Mouse (Mus musculus): ENCODE measurements around the gene Mms22l. TPM values are rescaled to one million over a fixed set of nuclear protein-coding genes. Genes with fewer than 3 reads are reported as not detected.

The Mms22l gene
- polyA plus RNA-seq, 1 experiment from 2014 or later, result 17.3 TPM

DNA sequence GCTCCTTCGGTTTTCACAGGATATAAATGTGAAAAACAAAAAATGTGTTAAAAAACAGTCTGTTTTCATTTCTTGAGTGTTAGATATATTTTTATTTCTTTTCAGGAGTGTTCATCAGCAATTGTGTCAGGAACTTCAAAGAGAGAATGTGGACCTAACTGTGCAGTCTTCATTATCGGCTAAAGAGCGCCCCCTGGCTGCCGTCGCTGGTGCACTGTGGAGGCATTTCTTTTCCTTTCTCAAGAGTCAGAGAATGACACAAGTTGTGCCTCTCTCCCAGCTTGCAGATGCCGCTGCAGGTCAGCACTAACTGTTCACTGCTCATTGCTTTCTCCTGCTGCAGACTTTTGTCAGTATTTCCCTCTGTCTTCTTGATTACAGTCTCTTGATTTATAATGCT, 78.0 kb downstream of the Mms22l start:
- Histone ChIP-seq H3K4me1 (replicated peaks) (no peaks in the 10 kb centered on the region), H3K4me2 (no peak overlapping the region), H3K9me3 (replicated peaks) (no peaks in the 10 kb centered on the region), H3K36me3 (no peaks in the 10 kb centered on the region), H3K4me3 (no peak overlapping the region), H3K27ac (no peak overlapping the region), H3K27me3 (no peaks in the 10 kb centered on the region), H3K9ac (no peak overlapping the region)
- 18% methylated on average over 6 of the region's 6 CpGs for WGBS
- no peak for ATAC-seq (replicated peaks; ENCODE audit: insufficient number of reproducible peaks, insufficient read depth, low FRiP score, low read depth)

DNA sequence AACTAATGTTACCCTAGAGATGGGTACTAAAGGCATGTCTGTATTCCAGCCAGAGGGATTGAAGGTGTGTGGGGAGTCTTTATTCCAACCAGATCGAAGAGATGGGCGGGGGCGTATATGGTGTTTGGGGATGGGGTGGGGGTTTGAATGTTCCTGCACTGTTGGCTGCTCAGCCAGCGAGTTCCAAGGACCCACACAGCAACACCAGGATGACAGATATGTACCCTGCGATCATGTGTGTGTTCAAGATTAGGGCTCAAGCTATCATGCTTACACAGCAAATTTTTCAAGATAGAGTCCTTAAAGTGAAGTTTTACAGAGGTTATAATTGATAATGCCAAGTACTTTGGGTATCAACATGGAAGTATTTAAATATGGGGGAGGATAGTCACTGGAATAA, 81.3 kb downstream of the Mms22l start:
- ATAC-seq (replicated peaks; ENCODE audit: insufficient number of reproducible peaks, insufficient read depth, low FRiP score, low read depth), result no peak
- WGBS, result 96% methylated on average over 5 of the region's 5 CpGs
- Histone ChIP-seq H3K36me3 (no peaks in the 10 kb centered on the region), H3K27me3 (no peaks in the 10 kb centered on the region), H3K4me3 (no peak overlapping the region), H3K9ac (no peak overlapping the region), H3K4me2 (no peak overlapping the region), H3K4me1 (replicated peaks) (no peaks in the 10 kb centered on the region), H3K9me3 (replicated peaks) (no peaks in the 10 kb centered on the region), H3K27ac (no peak overlapping the region)

DNA sequence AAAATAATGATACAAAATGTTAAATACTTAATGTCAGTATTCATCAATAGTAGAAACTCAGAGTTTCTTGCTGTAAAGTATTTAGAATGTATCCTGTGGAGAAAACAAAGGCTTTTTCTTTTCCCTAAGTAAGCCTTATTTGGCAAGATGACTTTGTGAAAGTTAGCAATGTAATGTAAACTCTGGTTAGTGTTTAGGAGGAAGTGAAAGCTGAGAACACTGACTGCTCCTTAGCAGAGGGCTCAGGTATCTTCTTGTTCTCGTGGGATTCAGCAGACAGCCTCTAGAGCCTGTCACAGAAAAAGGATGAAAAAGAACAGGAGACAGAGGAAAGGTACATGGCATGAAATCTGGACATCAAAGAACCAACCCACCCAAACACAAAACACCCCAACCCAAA, 86.0 kb downstream of the Mms22l start:
- Histone ChIP-seq H3K4me1 (replicated peaks) (no peaks in the 10 kb centered on the region), H3K27me3 (no peaks in the 10 kb centered on the region), H3K9ac (no peak overlapping the region), H3K4me2 (no peak overlapping the region), H3K4me3 (no peak overlapping the region), H3K27ac (no peak overlapping the region), H3K36me3 (no peaks in the 10 kb centered on the region), H3K9me3 (replicated peaks) (no peaks in the 10 kb centered on the region)
- ATAC-seq (replicated peaks; ENCODE audit: insufficient number of reproducible peaks, insufficient read depth, low FRiP score, low read depth), result no peak
- 32% methylated on average over 1 of the region's 1 CpGs for WGBS

DNA sequence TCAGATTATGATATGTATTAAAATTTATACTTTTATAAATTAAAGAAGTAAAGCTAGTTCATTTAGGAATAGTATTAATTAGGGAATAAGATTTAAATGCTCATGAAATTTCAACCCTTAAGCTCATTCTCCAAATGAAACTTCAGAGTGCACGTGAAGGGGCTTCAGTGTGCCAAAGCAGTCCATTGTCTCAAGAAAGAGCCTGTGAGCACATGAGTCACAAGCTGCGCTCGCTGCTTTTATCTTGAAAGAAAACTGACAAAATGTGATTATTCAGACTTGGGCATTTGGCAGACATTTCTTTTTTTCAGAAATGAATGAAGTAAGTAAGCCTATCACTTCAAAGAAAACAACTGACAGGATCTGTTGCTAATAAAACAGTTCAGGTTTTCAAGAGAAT, 87.7 kb downstream of the Mms22l start:
- no peak for ATAC-seq (replicated peaks; ENCODE audit: insufficient number of reproducible peaks, insufficient read depth, low FRiP score, low read depth)
- Histone ChIP-seq H3K27ac (no peak overlapping the region), H3K9ac (no peak overlapping the region), H3K4me3 (no peak overlapping the region), H3K27me3 (no peaks in the 10 kb centered on the region), H3K4me2 (no peak overlapping the region), H3K36me3 (no peaks in the 10 kb centered on the region), H3K9me3 (replicated peaks) (no peaks in the 10 kb centered on the region), H3K4me1 (replicated peaks) (no peaks in the 10 kb centered on the region)
- 78% methylated on average over 3 of the region's 3 CpGs for WGBS

DNA sequence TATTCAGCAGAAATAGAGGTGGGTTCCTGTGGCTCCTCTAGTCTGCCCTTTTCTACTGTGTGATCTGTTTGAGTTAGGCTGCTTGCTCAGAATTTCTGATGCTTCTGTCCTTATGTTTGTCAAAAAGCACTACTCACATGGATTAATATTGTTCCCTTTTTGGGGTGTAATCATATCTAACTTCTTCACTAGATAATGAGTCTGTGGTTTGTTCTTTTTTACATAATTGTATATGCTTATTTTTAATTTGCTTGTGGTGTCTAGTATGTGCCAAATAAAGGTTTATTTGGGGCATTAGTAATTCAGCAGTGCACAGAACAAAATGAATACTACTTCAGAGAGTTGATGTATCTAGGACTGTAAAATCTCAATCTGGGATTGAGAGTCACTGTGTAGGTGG, 98.6 kb downstream of the Mms22l start:
- no peaks in the 10 kb centered on the region; the same call in 1 of the 2 replicates for H3K36me3 ChIP-seq
- no peak overlapping the region for H3K4me2 ChIP-seq
- no peak overlapping the region for H3K27ac ChIP-seq
- H3K4me1 ChIP-seq (replicated peaks), result no peaks in the 10 kb centered on the region
- H3K27me3 ChIP-seq, result no peaks in the 10 kb centered on the region
- ATAC-seq (replicated peaks; ENCODE audit: insufficient number of reproducible peaks, insufficient read depth, low FRiP score, low read depth), result no peak
- no peaks in the 10 kb centered on the region for H3K9me3 ChIP-seq (replicated peaks)
- no peak overlapping the region for H3K9ac ChIP-seq
- H3K4me3 ChIP-seq, result no peak overlapping the region

DNA sequence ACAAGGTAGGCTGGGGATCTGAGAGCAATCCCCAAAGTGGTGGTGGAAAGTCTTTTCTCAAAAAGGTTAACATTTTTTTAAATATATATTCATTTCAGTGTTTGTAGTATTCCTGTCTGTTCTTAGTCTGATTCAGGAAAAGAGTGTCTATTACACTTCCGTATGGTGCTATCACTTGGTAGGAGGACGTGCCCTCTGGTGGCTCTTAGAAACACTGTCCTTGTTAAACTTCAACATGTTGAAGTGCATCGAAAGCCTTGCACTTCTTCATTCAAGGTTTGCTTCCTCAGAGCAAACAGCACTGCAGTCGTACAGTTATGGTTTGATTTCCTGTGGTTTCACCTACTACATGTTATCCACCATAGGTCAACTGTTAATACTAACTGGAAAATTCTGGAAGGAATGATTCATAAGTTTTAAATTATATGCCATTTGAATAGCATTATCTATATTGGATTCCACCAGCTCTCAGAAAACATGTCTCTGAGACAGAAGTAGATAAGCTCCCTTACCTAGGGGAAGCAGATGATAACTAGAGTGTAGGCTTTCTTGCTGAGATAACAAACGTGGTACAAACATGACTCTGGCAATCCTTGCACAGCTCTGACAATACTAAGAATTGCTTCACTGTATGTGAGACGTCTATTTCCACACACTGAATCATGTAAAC, 100.8 kb downstream of the Mms22l start:
- H3K4me2 ChIP-seq, result no peak overlapping the region
- no peaks in the 10 kb centered on the region for H3K4me1 ChIP-seq (replicated peaks)
- WGBS, result 44% methylated on average over 6 of the region's 6 CpGs

DNA sequence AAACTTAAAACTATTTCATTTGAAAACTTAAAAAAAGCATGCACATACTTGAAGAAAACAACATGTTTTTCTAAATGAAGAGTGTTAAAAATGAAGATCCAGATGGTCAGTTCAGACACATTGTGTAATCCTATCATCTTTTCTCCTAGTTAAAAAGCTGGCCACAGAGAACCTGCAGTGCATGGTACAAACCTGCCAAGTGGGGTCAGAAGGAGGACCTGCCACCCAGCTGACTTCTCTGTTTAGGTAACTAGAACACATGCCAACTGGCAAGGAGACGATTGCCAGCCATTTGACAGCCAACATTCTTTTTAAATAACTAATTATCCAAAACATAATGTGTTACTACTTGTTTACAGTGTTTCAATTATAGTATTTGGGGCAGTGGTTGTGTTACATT, 102.4 kb downstream of the Mms22l start:
- H3K36me3 ChIP-seq, result peaks cover 9% of the 10 kb centered on the region; the same call in 1 of the 2 replicates
- no peaks in the 10 kb centered on the region for H3K9me3 ChIP-seq (replicated peaks)
- H3K4me1 ChIP-seq (replicated peaks), result no peaks in the 10 kb centered on the region
- no peak overlapping the region for H3K4me3 ChIP-seq
- no peak overlapping the region for H3K27ac ChIP-seq
- H3K4me2 ChIP-seq, result no peak overlapping the region
- H3K27me3 ChIP-seq, result no peaks in the 10 kb centered on the region
- no peak for ATAC-seq (replicated peaks; ENCODE audit: insufficient number of reproducible peaks, insufficient read depth, low FRiP score, low read depth)
- no peak overlapping the region for H3K9ac ChIP-seq
- WGBS, result 83% methylated on average over 1 of the region's 1 CpGs

More for the DNA sequence above, 100.8 kb downstream of the Mms22l start:
- H3K9ac ChIP-seq, result no peak overlapping the region
- ATAC-seq (replicated peaks; ENCODE audit: insufficient number of reproducible peaks, insufficient read depth, low FRiP score, low read depth), result no peak
- no peaks in the 10 kb centered on the region for H3K27me3 ChIP-seq
- H3K4me3 ChIP-seq, result no peak overlapping the region
- H3K9me3 ChIP-seq (replicated peaks), result no peaks in the 10 kb centered on the region
- peaks cover 9% of the 10 kb centered on the region; the same call in 1 of the 2 replicates for H3K36me3 ChIP-seq
- no peak overlapping the region for H3K27ac ChIP-seq

DNA sequence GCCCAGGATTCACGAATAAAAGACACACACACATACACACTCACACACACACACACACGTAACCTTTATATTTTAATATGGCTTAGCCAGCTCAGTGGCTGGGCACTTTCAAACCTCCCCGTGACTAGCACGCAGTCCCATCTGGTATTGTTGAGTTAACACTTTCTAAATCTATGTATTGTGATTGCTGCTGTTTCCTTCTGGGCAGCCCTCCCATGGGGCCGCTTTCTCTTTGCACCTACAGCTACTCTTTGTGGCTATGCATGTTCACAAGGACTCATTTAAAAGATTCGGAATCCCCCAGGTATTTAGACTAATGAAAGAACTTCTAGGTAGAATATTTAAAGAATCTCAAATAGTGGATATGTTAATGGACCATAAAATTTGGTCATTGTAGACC, 105.5 kb downstream of the Mms22l start:
- no peak for ATAC-seq (replicated peaks; ENCODE audit: insufficient number of reproducible peaks, insufficient read depth, low FRiP score, low read depth)
- H3K4me2 ChIP-seq, result no peak overlapping the region
- WGBS, result 91% methylated on average over 6 of the region's 6 CpGs
- peaks cover 12% of the 10 kb centered on the region; the same call in 1 of the 2 replicates for H3K36me3 ChIP-seq
- H3K27me3 ChIP-seq, result no peaks in the 10 kb centered on the region
- H3K9me3 ChIP-seq (replicated peaks), result no peaks in the 10 kb centered on the region
- no peak overlapping the region for H3K4me3 ChIP-seq
- H3K4me1 ChIP-seq (replicated peaks), result no peaks in the 10 kb centered on the region
- H3K27ac ChIP-seq, result no peak overlapping the region
- H3K9ac ChIP-seq, result no peak overlapping the region

DNA sequence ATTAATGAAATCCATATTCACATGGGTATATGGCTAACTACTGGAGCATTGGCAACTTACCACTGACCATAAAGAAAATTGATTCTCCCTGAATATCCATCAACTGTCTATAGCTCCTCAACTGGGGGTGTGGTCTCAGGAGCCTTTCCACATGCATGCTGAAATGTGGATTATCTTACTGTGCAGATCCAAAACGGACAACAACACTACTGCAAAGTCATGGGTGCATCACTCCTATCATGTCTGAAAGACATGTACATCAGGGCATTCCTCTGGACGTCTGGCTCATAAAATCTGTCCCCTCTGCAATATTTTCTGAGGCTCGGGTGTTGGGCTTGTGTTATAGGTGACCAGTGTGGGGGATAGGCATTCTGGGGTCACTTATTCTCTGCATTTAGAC, 112.8 kb downstream of the Mms22l start:
- H3K4me3 ChIP-seq, result no peak overlapping the region
- no peaks in the 10 kb centered on the region for H3K9me3 ChIP-seq (replicated peaks)
- H3K36me3 ChIP-seq, result 0 out of 2 replicates have a peak, but pooled peaks cover 3% of the 10 kb centered on the region
- 79% methylated on average over 3 of the region's 3 CpGs for WGBS
- ATAC-seq (replicated peaks; ENCODE audit: insufficient number of reproducible peaks, insufficient read depth, low FRiP score, low read depth), result no peak
- H3K27ac ChIP-seq, result no peak overlapping the region
- no peak overlapping the region for H3K4me2 ChIP-seq
- H3K4me1 ChIP-seq (replicated peaks), result no peaks in the 10 kb centered on the region
- H3K27me3 ChIP-seq, result no peaks in the 10 kb centered on the region
- H3K9ac ChIP-seq, result no peak overlapping the region

DNA sequence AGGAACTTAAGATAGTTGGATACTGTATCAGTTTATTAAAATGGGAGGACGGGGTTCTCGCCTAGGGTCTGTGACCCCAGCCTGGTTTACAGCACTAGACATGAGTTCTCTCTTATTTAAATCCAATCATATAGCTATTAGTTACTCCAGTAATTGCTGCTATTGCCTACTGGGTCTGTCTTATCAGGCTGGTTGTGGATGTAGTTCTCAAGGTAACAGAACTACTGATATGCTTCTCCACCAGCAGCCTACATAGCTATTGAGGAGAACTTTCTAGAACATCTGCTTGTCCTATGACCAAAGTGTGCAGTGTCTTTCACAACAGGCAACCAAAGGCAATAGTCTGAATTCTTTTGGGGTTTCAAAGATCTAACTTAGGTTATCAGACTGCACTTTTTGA, 113.3 kb downstream of the Mms22l start:
- Histone ChIP-seq H3K27ac (no peak overlapping the region), H3K9ac (no peak overlapping the region), H3K4me3 (no peak overlapping the region), H3K27me3 (no peaks in the 10 kb centered on the region), H3K4me1 (replicated peaks) (no peaks in the 10 kb centered on the region), H3K9me3 (replicated peaks) (no peaks in the 10 kb centered on the region), H3K4me2 (no peak overlapping the region), H3K36me3 (0 out of 2 replicates have a peak, but pooled peaks cover 3% of the 10 kb centered on the region)
- WGBS, result 97% methylated on average over 2 of the region's 2 CpGs
- ATAC-seq (replicated peaks; ENCODE audit: insufficient number of reproducible peaks, insufficient read depth, low FRiP score, low read depth), result no peak

DNA sequence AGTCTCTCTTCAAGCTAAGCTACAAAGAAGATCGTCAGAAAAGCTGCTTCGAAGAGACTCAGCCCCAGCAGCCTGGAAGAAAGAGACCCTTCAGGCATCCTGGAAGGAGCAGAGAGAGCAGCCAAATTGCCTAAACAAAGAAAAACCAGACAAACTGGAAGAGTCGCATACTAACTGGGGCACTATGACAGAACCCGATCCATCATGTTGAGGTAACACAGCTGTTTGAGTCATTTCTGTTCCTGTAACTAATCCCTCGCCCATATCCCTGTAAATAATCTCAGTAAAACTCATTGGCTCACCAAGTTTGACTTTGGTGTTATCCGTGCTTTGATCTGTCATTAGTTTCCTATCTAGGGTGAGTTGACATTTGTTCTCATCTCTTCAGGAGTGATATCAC, 123.8 kb downstream of the Mms22l start:
- no peaks in the 10 kb centered on the region for H3K27me3 ChIP-seq
- no peaks in the 10 kb centered on the region for H3K36me3 ChIP-seq
- no peak overlapping the region for H3K4me3 ChIP-seq
- no peak overlapping the region for H3K4me2 ChIP-seq
- ATAC-seq (replicated peaks; ENCODE audit: insufficient number of reproducible peaks, insufficient read depth, low FRiP score, low read depth), result no peak
- no peaks in the 10 kb centered on the region for H3K9me3 ChIP-seq (replicated peaks)
- H3K9ac ChIP-seq, result no peak overlapping the region
- no peak overlapping the region for H3K27ac ChIP-seq
- WGBS, result 70% methylated on average over 6 of the region's 6 CpGs
- H3K4me1 ChIP-seq (replicated peaks), result no peaks in the 10 kb centered on the region

DNA sequence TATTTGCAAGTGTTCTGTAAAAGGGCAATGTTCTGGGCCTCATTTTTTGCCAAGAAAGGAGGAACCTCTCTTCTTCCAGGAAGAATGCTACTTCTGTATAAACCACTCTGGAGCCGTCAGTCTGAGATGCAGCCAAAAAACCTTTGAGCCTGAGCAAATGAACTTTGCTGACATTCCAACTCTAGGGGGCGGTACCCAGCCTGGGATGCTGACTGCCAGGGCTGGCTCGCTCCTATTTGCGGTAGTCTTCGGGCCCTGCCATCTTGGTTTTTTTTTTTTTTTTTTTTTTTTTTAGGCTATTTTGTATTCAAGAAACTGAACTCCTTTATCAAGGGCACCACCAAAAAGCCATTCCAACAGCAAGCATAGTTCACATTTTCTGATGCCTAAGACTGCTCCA, 124.2 kb downstream of the Mms22l start:
- Histone ChIP-seq H3K9me3 (replicated peaks) (no peaks in the 10 kb centered on the region), H3K4me2 (no peak overlapping the region), H3K27me3 (no peaks in the 10 kb centered on the region), H3K4me3 (no peak overlapping the region), H3K27ac (no peak overlapping the region), H3K36me3 (no peaks in the 10 kb centered on the region), H3K9ac (no peak overlapping the region), H3K4me1 (replicated peaks) (no peaks in the 10 kb centered on the region)
- WGBS, result 78% methylated on average over 5 of the region's 5 CpGs
- ATAC-seq (replicated peaks; ENCODE audit: insufficient number of reproducible peaks, insufficient read depth, low FRiP score, low read depth), result no peak
